Mouse (Mus musculus): ENCODE results near the gene Nphp4. TPM values are rescaled to one million over a fixed set of nuclear protein-coding genes. Genes with fewer than 3 reads are reported as not detected.

Gene Nphp4
- total RNA-seq, 2 experiments from 2014 or later, result 0.66 to 0.96 TPM

GRCm38 (mm10) chr4:152477466-152478223, 1.1 kb downstream of the Nphp4 start, which contains the start of gene Kcnab2:
Kcnab2 (minus strand) TSS chr4:152477871.
- DNase-seq, result peak; percentile 99

GRCm38 (mm10) chr4:152478224-152478567, 1.7 kb downstream of the Nphp4 start:
- intact Hi-C loops (cut with DNase I), result no loop called here
- DNase-seq, result no peak

More at GRCm38 (mm10) chr4:152477466-152478223, 1.1 kb downstream of the Nphp4 start, which contains the start of gene Kcnab2:
- intact Hi-C loops (cut with DNase I), result no loop called here

GRCm38 (mm10) chr4:152480426-152480825, 3.9 kb downstream of the Nphp4 start:
- no peak for DNase-seq
- intact Hi-C loops (cut with DNase I), result no loop called here

- DNase-seq, result no peak
- intact Hi-C loops (cut with DNase I), result no loop called here
Observed at GRCm38 (mm10) chr4:152488046-152488445, 11.5 kb downstream of the Nphp4 start.

- intact Hi-C loops (cut with DNase I), result loop anchor here (2.0 to 5.0 kb wide), 2 partner anchors 53 to 148 kb away; no protein-coding TSS in a partner anchor
- no peak for DNase-seq
Observed at GRCm38 (mm10) chr4:152490311-152490710, 13.8 kb downstream of the Nphp4 start.

GRCm38 (mm10) chr4:152491250-152491899, 14.9 kb downstream of the Nphp4 start:
- DNase-seq, result peak; percentile 49 to 54
- intact Hi-C loops (cut with DNase I), result loop anchor here (2.0 to 5.0 kb wide), 2 partner anchors 54 to 149 kb away; no protein-coding TSS in a partner anchor

GRCm38 (mm10) chr4:152494360-152494879, 17.9 kb downstream of the Nphp4 start:
- intact Hi-C loops (cut with DNase I), result loop anchor here (5.0 kb wide), 1 partner anchor 57 kb away; no protein-coding TSS in a partner anchor
- DNase-seq, result no peak

GRCm38 (mm10) chr4:152512221-152512925, 35.9 kb downstream of the Nphp4 start:
- intact Hi-C loops (cut with DNase I), result no loop called here
- no peak for DNase-seq

GRCm38 (mm10) chr4:152514884-152515283, 38.4 kb downstream of the Nphp4 start:
- intact Hi-C loops (cut with DNase I), result no loop called here
- DNase-seq, result no peak

- intact Hi-C loops (cut with DNase I), result no loop called here
- DNase-seq, result no peak
Observed at GRCm38 (mm10) chr4:152519106-152519505, 42.6 kb downstream of the Nphp4 start.

GRCm38 (mm10) chr4:152520083-152520482, 43.6 kb downstream of the Nphp4 start:
- intact Hi-C loops (cut with DNase I), result loop anchor here (10.0 kb wide), 1 partner anchor 965 kb away; the partner anchor contains the start of gene Ajap1
- DNase-seq, result no peak

- intact Hi-C loops (cut with DNase I), result loop anchor here (5.0 kb wide), 1 partner anchor 94 kb away; no protein-coding TSS in a partner anchor
- DNase-seq, result no peak
Observed at GRCm38 (mm10) chr4:152532872-152533271, 56.4 kb downstream of the Nphp4 start.

GRCm38 (mm10) chr4:152539756-152540155, 63.2 kb downstream of the Nphp4 start:
- intact Hi-C loops (cut with DNase I), result no loop called here

GRCm38 (mm10) chr4:152541172-152541571, 64.7 kb downstream of the Nphp4 start:
- DNase-seq, result peak; percentile 17 to 21

More at GRCm38 (mm10) chr4:152539756-152540155, 63.2 kb downstream of the Nphp4 start:
- no peak for DNase-seq

GRCm38 (mm10) chr4:152542447-152542846, 65.9 kb downstream of the Nphp4 start:
- intact Hi-C loops (cut with DNase I), result no loop called here
- no peak for DNase-seq

More at GRCm38 (mm10) chr4:152541172-152541571, 64.7 kb downstream of the Nphp4 start:
- intact Hi-C loops (cut with DNase I), result no loop called here

- intact Hi-C loops (cut with DNase I), result no loop called here
- DNase-seq, result no peak
Observed at GRCm38 (mm10) chr4:152546481-152546880, 70.0 kb downstream of the Nphp4 start.

GRCm38 (mm10) chr4:152547886-152548663, 71.6 kb downstream of the Nphp4 start:
- DNase-seq, result no peak
- intact Hi-C loops (cut with DNase I), result no loop called here

- no peak for DNase-seq
Observed at GRCm38 (mm10) chr4:152549507-152550202, 73.1 kb downstream of the Nphp4 start.

GRCm38 (mm10) chr4:152550203-152550549, 73.7 kb downstream of the Nphp4 start:
- DNase-seq, result no peak
- intact Hi-C loops (cut with DNase I), result no loop called here

More at GRCm38 (mm10) chr4:152549507-152550202, 73.1 kb downstream of the Nphp4 start:
- intact Hi-C loops (cut with DNase I), result no loop called here
